Mouse (Mus musculus) ES-E14 (cell line): ENCODE measurements around the gene Cdk11b.

Experiments used
- CHD2 ChIP-seq: IDR thresholded peaks from 2 replicates; pipeline ENCODE4 v1.6.1; 2014; ENCODE audit warnings: mild to moderate bottlenecking, low read depth, low read length, inconsistent platforms
- HCFC1 ChIP-seq: IDR thresholded peaks from 2 replicates; pipeline ENCODE4 v1.6.1; 2012; ENCODE audit warnings: low read length, inconsistent platforms, borderline replicate concordance; ENCODE audit not compliant: insufficient read depth
- MAFK ChIP-seq: IDR thresholded peaks from 2 replicates; pipeline ENCODE4 v1.6.1; 2014; ENCODE audit warnings: mild to moderate bottlenecking, low read depth, low read length, inconsistent platforms; ENCODE audit not compliant: insufficient read depth
- ZC3H11A ChIP-seq: IDR thresholded peaks from 2 replicates; pipeline ENCODE4 v1.6.1; 2012; ENCODE audit warnings: low read depth, mild to moderate bottlenecking, inconsistent platforms, low read length, borderline replicate concordance

GRCm38 (mm10) chr4:155580420-155580819 is 44.2 kb upstream of the Cdk11b start:
- TF ChIP-seq CHD2: no peak
- TF ChIP-seq MAFK: no peak
- TF ChIP-seq HCFC1: no peak
- 0 out of 2 replicates have a peak, but pooled peaks have one; percentile 25 for TF ChIP-seq ZC3H11A
